Mouse (Mus musculus) CD4-positive, CD25-positive, alpha-beta regulatory T cell, adult 4 months (primary cell): ENCODE results near the gene Ptprn2. TPM values are rescaled to one million over a fixed set of nuclear protein-coding genes. Genes with fewer than 3 reads are reported as not detected.

Experiments
- ATAC-seq: one replicate; pipeline ENCODE4 v1.8.0; 2017
- polyA plus RNA-seq, 2 experiments: library from polyadenylated mRNA; unstranded; fragments of 100-300 nt; shearing (Covaris generic); gene quantifications; one replicate each; pipeline ENCODE4 v1.2.1; 2017

The Ptprn2 gene
- polyA plus RNA-seq, 2 experiments from 2014 or later, result not detected

DNA sequence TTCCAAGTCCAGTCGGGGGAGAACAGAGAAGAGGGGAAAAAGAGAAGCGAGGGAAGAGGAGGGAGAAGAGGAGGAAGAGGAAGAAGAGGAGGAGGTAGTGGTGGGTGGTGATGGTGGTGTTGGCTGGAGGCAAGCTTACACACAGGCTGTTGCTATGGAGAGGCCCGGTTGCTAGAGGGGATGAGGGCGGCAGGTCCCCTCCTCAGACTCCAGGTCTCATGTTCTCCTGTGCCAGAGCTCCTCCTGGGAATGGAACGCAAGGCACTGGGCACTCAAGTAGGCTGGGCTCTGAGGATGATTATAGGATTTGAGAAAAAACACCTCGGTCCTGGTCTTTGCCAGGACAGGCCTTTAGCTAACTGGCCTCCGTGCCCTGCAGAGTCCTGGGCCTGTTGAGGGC is 666.1 kb downstream of the Ptprn2 start:
- no peak for ATAC-seq

DNA sequence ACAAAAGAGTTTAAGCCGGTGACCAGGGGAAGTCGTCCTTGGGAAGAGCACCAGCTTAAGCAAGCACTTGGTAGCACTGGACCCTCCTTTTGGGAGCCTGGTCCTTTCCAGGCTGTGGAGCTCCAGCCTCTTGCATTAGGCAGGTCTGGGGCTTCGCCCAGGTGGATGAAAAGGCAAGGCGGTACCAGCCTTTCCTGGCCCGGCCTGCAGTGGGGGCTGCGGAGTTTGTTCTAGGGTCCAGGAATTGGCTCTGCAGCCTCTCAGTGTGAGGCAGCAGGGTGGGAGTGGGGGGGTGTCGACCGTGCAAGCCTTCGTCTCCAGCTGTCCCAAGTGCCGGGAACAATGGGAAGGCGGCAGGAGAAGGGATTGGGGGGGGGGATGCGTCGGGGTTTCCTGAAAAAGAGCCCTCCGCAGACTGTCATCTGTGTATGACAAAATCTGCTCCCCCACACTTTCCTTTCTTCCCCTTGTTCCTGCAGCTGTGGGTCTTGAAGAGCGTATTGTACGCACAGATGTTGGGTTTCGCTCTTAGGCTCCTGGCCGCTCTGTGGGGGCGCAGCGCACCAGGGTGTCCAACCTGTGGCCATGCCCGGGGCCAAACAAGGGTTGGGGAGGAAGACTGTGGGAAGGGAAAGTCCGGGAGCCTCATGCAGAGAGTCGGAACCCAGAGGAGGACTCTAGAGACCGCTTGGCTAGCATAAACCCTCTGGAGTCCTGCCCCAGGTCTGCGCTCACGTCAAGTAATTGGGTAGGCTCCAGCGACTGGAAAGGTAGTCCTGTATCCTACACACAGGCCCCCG is 667.0 kb downstream of the Ptprn2 start:
- ATAC-seq, result no peak

DNA sequence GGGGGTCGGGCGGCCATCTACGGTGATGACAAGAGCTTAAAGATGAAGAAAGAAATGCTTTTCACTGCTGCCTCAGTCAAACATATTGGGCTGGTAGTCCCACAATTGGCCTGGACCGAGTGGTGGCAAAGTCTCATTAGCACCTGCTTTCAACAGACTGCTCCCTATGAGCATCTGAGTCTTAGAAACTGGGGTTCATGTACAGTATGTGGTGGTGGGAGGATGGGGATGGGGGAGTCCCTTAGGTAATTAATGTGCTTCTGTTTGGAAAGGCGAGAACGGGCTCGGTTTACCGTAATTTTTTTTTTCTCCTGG is 667.6 kb downstream of the Ptprn2 start:
- no peak for ATAC-seq

DNA sequence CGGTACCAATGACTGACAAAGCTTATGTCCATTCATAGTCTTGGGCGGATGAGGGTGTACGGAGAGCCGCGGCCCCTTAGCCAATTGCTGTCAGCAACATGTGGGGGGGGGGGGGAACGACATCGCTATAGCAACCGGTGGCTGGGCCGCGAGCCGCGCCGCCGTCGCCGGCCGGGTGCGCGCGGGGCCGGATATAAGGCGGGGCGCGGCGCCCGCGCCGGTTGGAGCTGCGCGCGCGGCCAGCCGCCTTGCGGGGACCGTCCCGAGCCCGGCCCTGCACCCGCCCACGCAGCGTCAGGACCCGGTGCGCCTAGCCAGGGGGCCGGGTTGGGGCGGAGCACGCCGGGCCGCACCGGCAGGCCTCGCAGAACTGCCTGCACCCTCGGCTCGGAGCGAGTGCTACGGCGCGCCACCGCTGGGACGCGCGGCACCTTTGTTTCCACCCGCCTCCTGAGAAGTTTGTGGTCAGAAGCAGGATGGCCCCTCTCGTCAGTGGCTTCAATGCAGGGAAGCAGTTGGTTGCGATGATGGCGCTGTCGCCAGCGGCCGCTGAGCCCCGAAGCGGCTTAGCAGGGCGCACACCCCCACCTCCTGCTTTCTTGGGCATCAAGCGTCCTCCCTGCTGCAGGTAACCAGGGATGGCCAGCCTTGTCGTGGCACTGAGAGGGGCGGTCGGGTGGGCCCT is 668.3 kb downstream of the Ptprn2 start:
- no peak for ATAC-seq

DNA sequence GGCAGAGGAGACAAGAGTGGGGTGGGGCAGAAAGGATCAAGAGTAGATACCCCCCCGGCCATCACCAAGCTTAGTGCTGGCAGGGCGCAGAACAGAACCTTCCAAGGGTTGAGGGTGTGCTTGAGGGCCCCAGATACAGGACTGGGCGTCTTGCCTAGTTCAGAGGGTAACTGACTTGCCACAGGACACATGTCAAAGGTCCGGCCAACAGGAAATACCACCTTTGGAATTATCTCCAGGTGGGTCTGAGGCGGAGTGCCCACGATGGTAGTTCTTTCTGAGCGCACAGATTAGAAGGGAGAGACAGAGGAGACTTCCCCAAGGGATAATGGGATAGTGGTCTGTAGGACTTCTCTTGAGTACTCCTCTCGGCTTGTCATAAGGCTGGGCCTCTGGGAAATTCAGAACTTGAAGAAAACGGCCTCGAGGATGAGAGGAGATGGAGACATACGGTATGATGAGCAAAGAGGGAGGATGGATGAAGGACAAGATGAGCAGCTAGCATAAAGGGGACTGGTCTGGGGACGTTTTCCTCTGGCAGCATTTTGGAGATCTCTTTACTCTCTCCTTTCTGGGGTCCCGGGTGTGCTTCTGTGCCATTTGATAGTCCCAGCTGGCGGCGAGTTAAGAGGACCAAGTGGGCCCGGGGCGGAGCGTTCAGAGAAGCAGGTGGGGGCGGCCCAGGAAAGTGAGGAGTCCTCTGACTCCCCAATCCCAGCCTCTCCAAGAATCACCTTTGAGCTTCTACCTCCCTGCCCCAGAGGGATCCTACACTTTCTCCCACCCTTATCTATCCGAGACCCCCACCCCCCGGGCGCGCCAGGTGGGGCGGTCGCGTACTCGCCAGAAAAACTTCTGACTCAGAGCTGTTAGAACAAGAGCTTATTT is 669.1 kb downstream of the Ptprn2 start:
- no peak for ATAC-seq

DNA sequence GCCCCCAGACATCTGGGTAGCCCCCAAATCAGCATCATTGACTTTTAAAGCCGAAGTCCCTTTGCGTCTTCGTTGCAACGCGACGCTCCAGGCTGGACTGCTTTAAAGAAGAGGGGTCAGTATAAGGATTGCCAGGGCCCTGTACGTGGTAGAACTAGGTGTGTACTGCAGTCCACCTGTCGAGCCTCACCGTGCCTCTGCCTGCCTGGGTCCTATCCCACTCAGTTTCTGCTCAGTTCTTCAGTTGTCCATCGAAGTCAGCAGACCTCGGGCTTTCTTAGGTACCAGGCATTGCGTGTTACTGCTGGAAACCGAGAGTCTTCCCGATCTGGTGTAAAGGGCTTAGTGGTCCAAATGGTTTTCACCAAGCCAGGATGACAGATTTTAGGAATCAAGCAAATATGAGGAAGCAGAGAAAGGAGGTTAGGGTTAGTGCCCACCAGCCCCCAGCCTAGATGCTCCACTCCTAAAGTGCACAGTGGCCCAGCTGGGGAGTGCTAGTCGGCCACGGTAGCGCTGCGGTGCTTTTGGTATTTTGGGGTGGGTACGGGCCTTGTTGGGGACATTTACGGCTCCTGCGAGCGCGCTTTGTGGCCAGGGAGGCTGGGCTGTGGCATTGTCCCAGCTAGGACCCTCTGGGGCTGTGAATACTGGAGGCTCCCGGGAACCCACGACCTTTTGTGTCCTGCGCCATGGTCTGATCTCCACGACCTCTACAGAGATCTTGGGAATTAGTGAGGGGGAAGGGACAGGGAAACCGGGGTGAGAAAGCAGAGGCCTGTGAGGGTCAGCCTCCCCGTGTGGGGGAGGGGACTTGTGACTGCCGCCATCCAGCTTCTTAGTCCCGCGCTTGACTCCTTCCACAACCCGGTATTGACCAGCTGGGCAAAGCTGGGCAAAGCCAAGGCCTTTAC is 670.0 kb downstream of the Ptprn2 start:
- no peak for ATAC-seq

DNA sequence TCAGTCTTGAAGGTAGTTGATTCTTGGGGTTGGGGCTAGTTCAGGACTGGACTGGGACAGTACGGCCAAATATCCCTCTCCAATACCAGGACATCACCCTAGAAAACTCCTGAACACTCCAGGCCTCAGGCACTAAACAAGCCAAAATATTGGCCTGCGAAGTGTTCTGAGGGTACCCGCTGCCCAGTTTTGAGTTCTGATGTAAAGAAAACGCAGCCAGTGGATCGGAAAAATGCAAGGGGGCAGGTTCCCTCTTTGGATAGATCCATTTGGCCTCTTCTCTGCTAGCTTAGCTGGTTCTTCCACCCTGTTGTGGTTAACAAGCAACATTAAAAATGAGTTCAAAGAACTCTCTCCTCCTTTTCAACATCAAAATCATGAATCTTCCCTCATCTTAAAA is 670.7 kb downstream of the Ptprn2 start:
- ATAC-seq, result no peak

DNA sequence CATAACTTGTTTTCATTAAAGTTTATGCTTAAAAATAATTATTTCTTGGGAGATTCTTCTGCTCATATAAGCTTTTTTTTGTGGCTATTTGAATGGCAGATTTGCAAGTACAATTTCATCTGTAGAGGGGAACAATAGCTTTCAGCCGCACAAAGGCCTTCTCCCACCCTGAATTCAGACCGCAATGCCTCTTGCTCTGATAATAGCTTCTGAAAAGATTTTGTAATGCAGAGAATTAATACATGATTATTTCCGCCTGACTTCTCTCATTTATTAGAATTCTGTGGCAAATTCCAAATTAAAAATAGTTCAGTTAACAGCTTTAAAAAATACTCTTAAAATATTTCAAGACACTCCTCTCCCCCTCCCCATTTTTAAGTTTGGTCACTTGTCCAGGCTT is 671.3 kb downstream of the Ptprn2 start:
- no peak for ATAC-seq

DNA sequence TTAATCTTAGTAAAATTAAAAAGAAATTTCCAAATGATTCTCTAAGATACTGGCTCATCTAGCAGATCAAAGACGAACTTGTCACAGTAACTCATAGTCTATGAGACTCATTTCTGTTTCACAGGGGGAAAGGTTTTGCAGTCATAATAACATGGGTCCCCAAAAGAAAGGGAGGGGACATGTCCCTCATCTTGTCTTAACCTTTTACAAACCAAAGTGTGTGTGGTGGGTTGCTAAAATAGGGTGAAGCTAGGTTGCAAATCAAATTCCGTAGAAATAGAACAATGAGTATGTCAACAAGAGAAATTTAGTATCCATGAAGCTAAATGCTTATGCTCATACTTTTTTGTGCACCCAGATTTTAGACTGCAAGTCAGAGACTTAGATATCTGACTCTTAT is 671.7 kb downstream of the Ptprn2 start:
- no peak for ATAC-seq

DNA sequence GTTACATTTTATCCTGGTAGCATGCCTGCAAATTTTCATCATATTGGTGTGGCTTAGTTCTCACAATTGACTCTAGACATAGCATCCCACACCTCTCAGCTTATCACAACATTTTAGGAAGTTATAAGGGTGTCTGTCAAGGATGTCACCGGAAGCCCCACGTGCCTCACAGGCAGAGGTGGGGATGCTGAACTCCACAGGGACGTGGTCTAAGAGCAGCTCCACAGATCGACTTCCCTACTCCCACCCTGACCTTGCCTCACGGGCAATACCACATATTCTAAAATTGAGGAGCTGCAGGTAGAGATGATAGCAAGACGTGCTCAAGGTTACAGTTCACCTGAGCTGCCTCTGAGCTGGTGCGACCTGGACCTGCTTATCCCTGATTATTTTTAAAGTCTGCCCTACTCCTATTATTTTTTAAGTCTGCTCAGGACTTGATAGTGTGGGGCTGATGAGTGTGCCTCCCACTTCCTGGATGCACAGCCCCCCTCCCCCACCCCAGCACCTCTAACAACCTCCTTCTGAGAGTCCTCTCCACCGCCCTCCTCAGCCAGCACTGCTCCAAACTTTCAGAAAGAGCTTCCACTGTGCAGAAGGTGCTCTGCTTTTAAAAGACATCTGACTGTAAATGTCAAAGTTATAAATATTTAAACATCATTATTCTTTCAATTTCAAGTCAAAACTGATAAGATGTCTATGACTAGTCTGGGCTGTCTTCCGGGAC is 672.3 kb downstream of the Ptprn2 start:
- ATAC-seq, result no peak

DNA sequence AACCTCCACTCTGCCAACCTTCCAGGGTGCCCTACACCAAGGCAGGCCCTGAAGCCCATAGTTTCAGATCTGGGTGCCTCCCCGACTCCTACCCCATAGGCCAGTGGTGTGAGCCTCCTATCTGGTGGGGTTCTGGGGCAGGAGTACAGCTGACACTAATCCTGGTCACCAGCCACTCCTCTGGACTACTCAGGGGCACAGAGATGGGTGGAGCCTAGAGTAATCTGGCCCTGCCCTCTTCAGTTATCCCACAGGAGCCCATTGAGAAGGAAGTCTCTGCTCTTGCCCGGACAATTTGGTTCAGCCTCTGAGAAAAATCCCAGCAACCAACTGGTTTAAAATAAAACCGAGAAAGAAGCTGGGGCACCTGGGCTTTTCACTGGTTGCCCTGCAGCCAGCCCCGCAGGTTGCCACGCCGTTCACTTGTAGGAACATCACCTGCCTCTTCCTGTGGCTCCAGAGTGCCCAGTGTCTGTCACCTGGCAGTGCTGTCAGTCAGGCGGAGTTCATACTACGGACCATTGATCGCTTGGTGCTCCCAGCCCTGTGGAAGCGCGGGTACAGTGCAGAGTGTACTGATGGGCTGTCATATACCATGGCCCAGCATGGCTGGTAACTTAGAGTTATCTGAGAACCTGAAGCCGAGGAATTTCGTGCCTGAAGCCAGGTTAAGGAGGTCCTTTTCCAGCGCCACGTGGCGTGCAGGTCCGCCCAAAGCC is 673.6 kb downstream of the Ptprn2 start:
- ATAC-seq, result no peak

DNA sequence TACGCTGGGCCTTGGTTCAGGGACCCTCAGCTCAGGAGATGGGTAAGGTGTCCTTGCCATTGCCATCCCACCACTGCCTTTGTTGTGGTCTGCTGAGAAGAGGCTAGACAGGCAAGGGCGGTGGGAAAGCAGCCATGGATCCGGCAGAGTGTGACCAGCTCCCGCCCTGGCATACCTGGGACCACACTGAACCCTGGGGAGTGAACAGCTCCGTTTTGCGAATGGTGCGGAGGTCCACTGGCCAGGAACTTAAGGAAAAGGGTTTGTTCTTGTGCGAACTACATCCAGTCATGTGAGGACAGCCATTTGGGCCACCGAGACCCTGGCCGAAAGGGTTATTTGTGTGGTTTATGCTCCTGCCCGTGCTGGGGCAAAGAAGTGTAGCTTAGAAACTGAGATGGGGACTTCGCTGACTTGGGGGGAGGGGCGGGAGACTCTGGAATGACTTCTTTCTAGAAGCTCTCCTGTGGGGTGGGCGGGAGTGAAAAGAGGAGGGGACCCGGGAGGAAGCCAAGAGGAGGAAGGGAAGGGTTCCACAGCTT is 674.2 kb downstream of the Ptprn2 start:
- ATAC-seq, result no peak

DNA sequence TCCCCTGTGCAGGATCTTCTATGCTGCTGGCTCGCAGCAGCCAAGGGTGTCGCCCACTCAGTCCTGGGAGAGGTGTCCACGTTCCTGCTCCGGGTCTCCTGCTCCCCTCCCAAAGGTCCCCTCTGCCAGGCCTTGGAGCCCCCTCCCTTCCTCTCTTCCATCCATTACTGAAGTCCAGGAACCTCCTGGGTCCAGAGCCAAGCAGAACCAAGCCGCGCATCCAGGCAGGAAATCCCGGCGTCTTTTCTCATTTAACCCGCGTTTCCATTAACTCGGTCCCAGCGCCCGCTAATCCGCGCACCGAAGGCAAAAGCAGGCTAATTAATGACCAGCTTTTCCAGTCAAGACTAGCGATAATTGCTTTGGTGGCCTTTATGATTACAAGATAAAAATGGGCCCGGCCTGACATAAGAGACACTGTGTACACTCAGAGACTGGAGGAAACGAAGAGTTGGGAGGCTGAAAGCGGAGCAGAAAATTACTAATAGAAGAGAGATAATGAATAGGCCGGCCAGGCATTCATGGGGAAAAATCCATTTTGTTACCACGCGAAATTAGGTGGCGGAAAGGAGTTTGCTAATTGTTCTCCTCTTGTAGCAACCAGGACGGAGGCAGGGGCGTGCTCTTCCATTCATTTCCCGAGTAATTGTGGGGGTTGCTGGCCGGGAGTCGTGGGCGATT is 674.8 kb downstream of the Ptprn2 start:
- no peak for ATAC-seq

DNA sequence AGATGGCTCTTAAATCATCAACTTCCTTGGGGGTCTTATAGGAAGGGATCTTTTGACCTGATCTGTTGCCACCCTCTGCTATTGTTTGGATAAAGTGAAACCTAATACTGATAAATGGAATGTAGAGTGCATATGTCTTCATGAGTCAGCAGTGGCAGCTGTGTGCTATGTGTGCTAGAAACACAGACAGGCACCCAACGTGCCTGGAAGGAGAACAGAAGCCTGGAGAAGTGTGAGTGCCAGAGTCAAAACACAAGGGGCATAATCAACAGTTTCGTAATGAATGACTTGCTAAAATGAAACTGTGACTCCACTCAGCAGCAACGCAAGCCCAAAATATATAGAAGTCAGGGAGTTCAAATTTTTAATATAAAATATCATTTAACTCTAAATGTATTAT is 676.7 kb downstream of the Ptprn2 start:
- ATAC-seq, result no peak

DNA sequence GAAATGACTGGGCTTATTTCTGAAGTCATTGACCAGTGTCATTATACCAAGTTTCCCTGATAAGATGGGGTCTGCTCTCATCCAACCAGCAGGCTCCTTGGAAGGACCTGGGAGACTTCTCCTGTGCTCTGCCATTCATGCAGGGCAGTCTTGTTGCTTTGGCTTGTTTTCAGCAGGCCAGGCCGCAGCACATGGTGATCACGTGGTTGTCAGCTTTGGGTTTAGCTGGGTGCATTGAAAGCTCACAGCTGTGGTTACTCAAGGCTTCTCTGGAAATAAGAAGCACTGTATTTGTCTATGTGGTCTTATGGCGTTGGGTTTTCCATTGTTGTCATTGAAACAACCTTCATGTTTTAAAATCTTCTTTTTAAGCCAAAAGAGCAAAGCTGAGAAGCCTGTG is 678.3 kb downstream of the Ptprn2 start:
- ATAC-seq, result no peak

DNA sequence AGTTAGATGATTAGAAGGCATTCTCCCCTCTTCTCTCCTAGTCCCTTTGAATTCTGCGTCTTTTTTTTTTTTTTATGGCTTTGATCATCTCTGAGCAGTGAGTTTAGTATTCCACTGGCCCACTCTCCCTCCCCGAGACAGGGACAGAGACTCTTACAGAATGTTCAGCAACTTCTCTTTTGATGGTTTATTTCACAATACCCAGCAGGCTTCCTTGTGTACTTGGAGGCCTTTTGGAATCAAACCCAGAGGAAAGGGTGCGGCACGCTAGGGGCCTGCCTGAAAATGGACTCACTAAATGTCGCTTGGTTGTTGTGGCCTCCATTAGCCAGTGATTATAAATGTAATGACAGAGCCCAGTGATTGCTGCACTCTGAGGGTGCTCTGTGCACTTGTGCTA is 680.7 kb downstream of the Ptprn2 start:
- ATAC-seq, result no peak

DNA sequence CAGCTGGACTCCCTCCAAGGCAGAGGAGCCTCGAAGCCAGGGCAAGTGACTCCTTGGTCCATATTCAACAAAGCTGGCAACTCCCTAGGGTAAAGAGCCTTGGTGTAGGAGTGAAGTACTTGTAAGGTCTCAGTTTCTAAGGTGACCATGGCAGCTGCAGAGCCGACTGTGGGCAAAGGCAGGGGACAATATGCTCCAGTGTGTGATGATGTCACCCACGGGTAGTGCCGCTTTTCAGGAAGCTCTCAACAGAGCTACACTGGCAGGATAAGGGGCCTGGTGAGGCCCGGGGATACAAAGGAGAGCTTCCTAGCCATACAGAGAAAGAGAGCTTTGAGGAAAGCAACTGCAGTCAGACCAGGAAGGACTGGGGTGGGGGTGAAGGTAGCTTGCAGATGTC is 684.1 kb downstream of the Ptprn2 start:
- ATAC-seq, result no peak

DNA sequence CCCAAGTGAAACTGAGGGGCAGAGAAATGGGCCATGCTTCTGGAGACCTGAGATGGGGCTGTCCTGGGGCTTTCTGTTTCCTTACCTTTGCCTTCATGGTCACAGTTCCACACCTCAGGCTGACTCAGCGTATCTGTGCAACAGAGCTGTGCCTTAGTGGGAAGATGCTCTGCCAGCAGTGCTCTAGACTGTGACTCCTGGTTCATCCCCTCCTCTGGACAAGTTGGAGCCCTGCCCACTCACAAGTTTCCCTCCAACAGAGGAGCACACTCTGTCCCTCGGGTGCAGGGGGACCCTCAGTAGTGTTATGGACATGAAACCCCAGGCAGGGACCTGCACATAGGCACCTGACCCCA is 687.0 kb downstream of the Ptprn2 start:
- no peak for ATAC-seq

DNA sequence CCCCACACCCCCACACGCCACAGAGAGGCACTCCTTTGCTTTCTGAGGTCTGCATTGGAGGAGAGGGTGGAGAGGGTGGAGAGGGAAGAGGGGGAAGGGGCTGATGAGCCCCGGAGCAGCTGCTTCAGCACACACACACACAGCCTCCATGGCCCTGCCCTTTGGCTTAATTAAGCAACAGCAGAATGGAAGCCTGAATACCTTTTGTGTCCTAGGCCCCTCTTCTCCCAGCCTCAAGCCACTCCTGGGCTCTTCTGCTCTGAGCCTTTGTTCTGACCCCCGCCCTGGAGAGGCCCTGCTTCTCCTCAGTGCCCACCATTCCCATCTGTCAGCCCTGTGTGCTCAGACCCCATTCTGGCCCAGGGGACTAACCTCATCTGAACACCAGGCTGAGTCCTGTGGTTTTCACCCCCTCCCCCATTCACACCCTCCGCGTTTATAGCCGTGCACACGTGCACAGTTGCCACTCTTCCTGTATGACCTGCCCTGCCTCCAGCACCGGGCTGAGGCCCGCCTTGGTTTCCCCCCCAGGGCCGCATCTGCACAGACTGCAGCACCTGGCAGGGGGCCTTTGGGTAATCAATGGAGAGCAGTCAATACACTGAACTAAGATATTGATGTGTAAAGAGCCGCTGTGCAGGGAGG is 687.5 kb downstream of the Ptprn2 start:
- no peak for ATAC-seq

DNA sequence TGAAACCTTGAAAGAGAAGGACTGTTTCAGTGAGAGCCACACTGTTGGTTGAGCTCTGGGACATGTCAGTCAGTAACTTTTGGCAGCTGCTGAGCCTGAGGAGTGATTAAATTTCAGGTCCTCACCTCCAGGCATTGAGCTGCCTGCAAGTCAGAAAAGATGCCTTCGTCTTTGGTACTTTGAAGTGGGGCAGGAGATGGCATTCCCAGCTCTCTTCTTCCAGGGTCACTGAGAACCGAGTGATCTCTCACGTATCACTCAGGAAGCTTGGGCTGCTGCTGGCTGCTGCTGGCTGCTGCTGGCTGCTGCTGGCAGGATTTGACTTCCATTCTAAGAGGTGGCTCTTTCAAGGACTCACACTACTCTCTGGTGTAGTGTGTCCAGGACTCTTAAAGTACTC is 688.7 kb downstream of the Ptprn2 start:
- no peak for ATAC-seq
